Mouse (Mus musculus) lung, embryonic 14.5 days (tissue): ENCODE measurements around the gene Kdm5a. TPM values are rescaled to one million over a fixed set of nuclear protein-coding genes. Genes with fewer than 3 reads are reported as not detected.

Source experiments
- ATAC-seq: fragments of 200-750 bp; cut with Nextera tagmentation; 2 replicates; pipeline ENCODE4 v1.8.0; 2017; ENCODE audit warnings: mild to moderate bottlenecking, moderate TSS enrichment, moderate library complexity; ENCODE audit not compliant: insufficient read depth
- DNase-seq: peaks from one replicate; pipeline ENCODE4 v3.0.0-alpha.2; 2015
- H3K27ac ChIP-seq: fragments of 300-500 bp; sonication (generic); 2 replicates; pipeline ENCODE4 v1.5.1; 2014; ENCODE audit warnings: low read depth, mild to moderate bottlenecking, moderate library complexity
- H3K27me3 ChIP-seq: fragments of 300-500 bp; sonication (generic); 2 replicates; pipeline ENCODE4 v1.6.1; 2014; ENCODE audit warnings: low read length, control low read depth; ENCODE audit not compliant: insufficient read depth
- H3K36me3 ChIP-seq: fragments of 300-500 bp; sonication (generic); 2 replicates; pipeline ENCODE4 v1.6.1; 2014; ENCODE audit warnings: control low read depth; ENCODE audit not compliant: insufficient read depth
- H3K4me1 ChIP-seq: fragments of 300-500 bp; sonication (generic); 2 replicates; pipeline ENCODE4 v1.6.1; 2014; ENCODE audit warnings: antibody characterized with exemption, control low read depth; ENCODE audit not compliant: insufficient read depth
- H3K4me2 ChIP-seq: fragments of 300-500 bp; sonication (generic); 2 replicates; pipeline ENCODE4 v1.6.1; 2014; ENCODE audit warnings: mild to moderate bottlenecking
- H3K4me3 ChIP-seq: fragments of 300-500 bp; sonication (generic); 2 replicates; pipeline ENCODE4 v1.5.1; 2014; ENCODE audit warnings: low read depth, low read length
- H3K9ac ChIP-seq: fragments of 300-500 bp; sonication (generic); 2 replicates; pipeline ENCODE4 v1.6.1; 2014
- H3K9me3 ChIP-seq: fragments of 300-500 bp; sonication (generic); 2 replicates; pipeline ENCODE4 v1.6.1; 2016; ENCODE audit warnings: low read depth, low read length, control low read depth
- CTCF ChIP-seq: IDR thresholded peaks from 2 replicates; pipeline ENCODE4 v1.5.1; 2016; ENCODE audit warnings: antibody characterized with exemption, low read depth
- WGBS: fragments of 180-500 bp; shearing (Covaris S2); extraction: QIAGEN DNeasy Blood & Tissue Kit; methylation state at CpG from one replicate; pipeline ENCODE4 v1.1.7; 2014; 5-methylcytosine and 5-hydroxymethylcytosine counted together
- polyA plus RNA-seq: library from polyadenylated mRNA; unstranded; fragments of >200 nt; fragmentation: Nextera tagmentation; extraction: Ambion mirVana; gene quantifications from 2 replicates; pipeline ENCODE4 v1.2.1, GENCODE M21; 2014

Kdm5a gene
- polyA plus RNA-seq, 1 experiment from 2014 or later = 46.3 TPM

DNA sequence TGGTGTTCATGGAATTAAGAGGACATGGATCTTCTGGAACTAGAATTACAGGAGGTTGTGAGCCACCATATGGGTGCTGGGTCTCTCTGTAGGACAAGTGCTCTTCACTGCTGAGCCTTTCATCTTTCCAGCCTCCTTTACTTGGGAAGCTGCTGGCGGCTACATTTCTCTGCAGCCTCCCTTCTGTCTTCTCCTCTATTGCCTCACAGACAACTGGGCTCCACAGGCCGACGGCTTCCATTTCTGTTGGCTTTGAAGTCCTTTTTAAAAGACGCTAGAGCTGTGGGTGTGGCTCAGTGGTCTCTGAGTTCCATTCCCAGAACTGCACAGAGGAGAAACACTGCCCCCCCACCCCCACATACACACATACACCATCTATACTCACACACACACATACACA, 101.5 kb downstream of the Kdm5a start:
- Histone ChIP-seq H3K9ac (no peak overlapping the region), H3K36me3 (no peaks in the 10 kb centered on the region), H3K4me2 (no peak overlapping the region), H3K4me3 (no peak overlapping the region), H3K4me1 (peaks cover 8% of the 10 kb centered on the region; the same call in 1 of the 2 replicates), H3K27me3 (peaks cover 38% of the 10 kb centered on the region), H3K27ac (no peak overlapping the region), H3K9me3 (no peaks in the 10 kb centered on the region)
- 41% methylated on average over 4 of the region's 4 CpGs for WGBS
- TF ChIP-seq CTCF = no peak
- no peak for ATAC-seq
- no peak for DNase-seq

DNA sequence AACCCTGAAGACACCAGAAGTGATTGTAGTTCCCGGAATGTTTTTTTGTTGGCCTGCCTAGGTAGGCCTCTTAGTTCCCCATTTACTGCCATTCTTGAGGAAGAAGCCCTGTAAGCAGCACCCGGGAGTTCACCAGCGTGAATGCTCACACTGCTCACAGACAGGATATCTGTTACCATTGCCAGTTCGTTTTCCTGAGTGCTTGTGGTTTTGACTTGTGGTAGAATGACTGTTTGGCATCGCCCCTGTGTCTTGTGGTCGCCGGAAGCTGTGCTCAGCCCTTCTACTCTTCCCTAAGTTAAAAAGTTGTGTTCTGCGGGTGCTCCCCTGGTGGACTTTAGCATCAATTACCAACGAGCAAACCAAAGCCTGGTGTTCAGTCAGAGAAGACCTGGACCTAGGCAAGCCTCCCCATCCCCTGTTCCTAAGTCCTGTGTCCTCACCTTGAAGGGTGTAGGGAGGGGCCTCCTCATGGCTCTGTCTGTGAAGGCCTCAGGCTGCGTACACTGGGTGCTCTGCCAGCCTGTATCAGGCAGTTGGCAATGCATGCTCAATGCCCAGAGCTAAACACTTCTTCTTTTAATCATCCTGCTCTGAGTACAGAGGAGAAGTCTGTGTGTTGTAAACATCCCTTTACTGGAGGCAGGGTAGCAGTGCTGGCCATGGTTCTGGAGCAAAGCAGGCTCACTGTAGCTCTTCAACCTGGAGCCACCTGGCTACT, 102.8 kb downstream of the Kdm5a start:
- ATAC-seq = no peak
- WGBS = 80% methylated on average over 10 of the region's 10 CpGs

DNA sequence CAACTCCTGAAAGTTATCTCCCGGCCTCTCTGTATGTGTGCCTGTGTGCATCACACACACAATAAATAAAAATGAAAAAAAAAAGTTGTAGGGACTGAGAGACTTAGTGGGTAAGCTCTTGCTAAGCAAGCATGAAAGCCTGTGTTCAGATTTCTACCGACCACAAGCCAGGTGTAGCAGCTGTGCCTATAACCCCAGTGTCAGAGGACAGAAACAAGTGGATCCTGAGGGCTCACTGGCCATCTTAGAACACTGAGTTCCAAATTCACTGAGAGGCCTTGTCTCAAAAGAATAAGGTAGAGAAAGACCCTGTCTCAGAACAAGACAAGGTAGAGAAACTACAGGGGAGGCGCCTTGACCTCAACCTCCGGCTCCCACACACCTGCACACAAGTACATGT, 104.3 kb downstream of the Kdm5a start:
- no peak for DNase-seq
- H3K4me3 ChIP-seq = no peak overlapping the region
- TF ChIP-seq CTCF = no peak
- WGBS = 86% methylated on average over 4 of the region's 4 CpGs
- no peak overlapping the region for H3K4me2 ChIP-seq
- peaks cover 8% of the 10 kb centered on the region; the same call in 1 of the 2 replicates for H3K4me1 ChIP-seq
- no peak for ATAC-seq
- no peaks in the 10 kb centered on the region for H3K9me3 ChIP-seq
- H3K9ac ChIP-seq = no peak overlapping the region
- H3K36me3 ChIP-seq = no peaks in the 10 kb centered on the region
- no peak overlapping the region for H3K27ac ChIP-seq
- H3K27me3 ChIP-seq = peaks cover 17% of the 10 kb centered on the region; the same call in 1 of the 2 replicates

More for the DNA sequence above, 102.8 kb downstream of the Kdm5a start:
- Histone ChIP-seq H3K9me3 (no peaks in the 10 kb centered on the region), H3K4me1 (peaks cover 8% of the 10 kb centered on the region; the same call in 1 of the 2 replicates), H3K4me2 (no peak overlapping the region), H3K36me3 (no peaks in the 10 kb centered on the region), H3K27me3 (peaks cover 30% of the 10 kb centered on the region), H3K4me3 (no peak overlapping the region), H3K27ac (no peak overlapping the region), H3K9ac (no peak overlapping the region)
- no peak for TF ChIP-seq CTCF
- no peak for DNase-seq

DNA sequence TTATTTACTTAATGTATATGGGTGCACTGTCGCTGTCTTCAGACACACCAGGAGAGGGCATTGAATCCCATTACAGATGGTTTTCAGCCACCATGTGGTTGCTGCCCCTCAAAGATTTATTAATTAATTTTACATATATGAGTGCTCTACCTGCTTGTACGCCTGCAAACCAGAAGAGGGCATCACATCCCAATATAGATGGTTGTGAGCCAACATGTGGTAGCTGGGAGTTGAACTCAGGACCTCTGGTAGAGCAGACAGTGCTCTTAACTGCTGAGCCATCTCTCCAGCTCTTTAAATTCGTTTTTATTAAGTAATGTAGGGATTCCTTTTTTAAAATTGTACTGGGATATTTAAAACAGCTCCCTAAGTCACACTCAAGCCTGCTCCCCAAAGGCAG, 105.3 kb downstream of the Kdm5a start:
- Histone ChIP-seq H3K27me3 (peaks cover 8% of the 10 kb centered on the region; the same call in 1 of the 2 replicates), H3K9ac (no peak overlapping the region), H3K4me1 (0 out of 2 replicates have a peak, but pooled peaks cover under 1% of the 10 kb centered on the region), H3K36me3 (no peaks in the 10 kb centered on the region), H3K27ac (no peak overlapping the region), H3K4me3 (no peak overlapping the region), H3K4me2 (no peak overlapping the region), H3K9me3 (no peaks in the 10 kb centered on the region)
- 67% methylated on average over 3 of the region's 3 CpGs for WGBS
- TF ChIP-seq CTCF = peak; percentile 26; the same call in 1 of the 2 replicates
- DNase-seq (no peak), ATAC-seq (no peak)

DNA sequence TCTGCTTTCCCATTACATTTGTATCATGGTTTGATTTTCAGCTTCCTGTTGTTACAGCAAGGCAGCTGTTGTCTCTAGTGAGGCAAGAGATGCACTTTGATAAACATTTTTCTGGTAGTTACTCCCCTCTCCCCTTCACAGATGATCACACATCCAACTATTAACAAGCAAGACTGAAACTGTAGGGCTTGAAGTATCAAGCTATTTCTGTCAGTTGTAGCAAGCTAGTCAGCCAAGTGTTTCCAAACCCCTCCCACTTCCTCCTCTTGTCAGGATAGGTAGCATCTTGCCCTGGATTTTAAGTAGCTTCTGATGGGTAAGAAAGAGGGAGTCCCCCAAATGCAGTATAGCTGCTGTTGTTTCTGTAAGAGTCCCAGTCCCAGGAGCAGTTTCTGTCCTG, 105.8 kb downstream of the Kdm5a start:
- TF ChIP-seq CTCF = no peak
- Histone ChIP-seq H3K27ac (no peak overlapping the region), H3K4me1 (no peaks in the 10 kb centered on the region), H3K4me2 (no peak overlapping the region), H3K9me3 (no peaks in the 10 kb centered on the region), H3K4me3 (no peak overlapping the region), H3K36me3 (no peaks in the 10 kb centered on the region), H3K9ac (no peak overlapping the region), H3K27me3 (peaks cover 4% of the 10 kb centered on the region; the same call in 1 of the 2 replicates)
- ATAC-seq (no peak), DNase-seq (no peak)

DNA sequence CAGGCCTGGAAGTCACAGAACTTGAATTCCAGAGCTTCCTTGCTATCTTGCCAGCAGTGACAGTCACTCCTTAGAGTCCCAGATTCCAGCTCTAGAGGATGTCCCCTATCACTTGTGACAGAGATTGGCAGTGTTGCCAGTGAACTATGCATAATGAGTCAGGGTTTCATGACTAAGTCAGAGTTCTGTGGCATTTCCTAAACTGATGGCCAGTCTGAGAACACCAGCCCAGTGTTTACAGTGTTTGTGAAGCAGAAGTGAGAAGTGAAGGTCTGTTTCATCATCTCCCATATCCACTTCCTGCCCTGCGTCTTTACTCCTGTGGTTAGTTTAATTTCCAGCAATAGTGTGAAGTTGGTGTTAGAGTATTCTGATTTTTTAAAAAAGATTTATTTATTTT, 106.7 kb downstream of the Kdm5a start:
- Histone ChIP-seq H3K4me1 (no peaks in the 10 kb centered on the region), H3K27ac (no peak overlapping the region), H3K4me3 (no peak overlapping the region), H3K4me2 (no peak overlapping the region), H3K36me3 (no peaks in the 10 kb centered on the region), H3K9ac (no peak overlapping the region), H3K9me3 (no peaks in the 10 kb centered on the region), H3K27me3 (no peaks in the 10 kb centered on the region)
- no peak for DNase-seq
- WGBS = 41% methylated on average over 1 of the region's 1 CpGs
- no peak for TF ChIP-seq CTCF
- ATAC-seq = no peak

DNA sequence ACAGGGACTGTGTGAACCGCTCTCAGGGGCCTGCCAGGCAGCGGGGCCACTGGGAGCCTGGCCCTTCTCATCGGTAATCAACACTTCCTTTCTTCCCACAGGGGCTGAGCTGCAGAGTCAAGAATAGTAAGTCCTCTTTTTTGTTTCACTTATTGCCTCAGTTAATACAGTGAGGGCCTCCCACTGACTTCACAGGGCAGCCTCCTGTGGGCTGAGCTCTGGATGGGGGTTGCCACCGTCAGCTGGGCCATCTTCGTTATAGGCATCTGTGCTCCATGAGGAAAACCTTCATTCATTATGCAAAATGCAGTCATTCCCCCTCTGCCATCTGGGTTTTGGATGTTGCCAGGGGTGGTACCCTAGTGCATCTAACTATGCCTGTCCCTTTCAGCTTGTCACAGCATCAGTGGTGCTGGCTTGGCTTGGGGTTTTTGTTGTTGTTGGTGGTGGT, 108.1 kb downstream of the Kdm5a start:
- no peak for DNase-seq
- WGBS = 26% methylated on average over 5 of the region's 5 CpGs
- H3K9ac ChIP-seq = no peak overlapping the region
- H3K4me3 ChIP-seq = no peak overlapping the region
- TF ChIP-seq CTCF = no peak
- no peak overlapping the region for H3K4me2 ChIP-seq
- no peaks in the 10 kb centered on the region for H3K36me3 ChIP-seq
- H3K27ac ChIP-seq = no peak overlapping the region
- no peaks in the 10 kb centered on the region for H3K4me1 ChIP-seq
- no peak for ATAC-seq
- H3K27me3 ChIP-seq = no peaks in the 10 kb centered on the region
- no peaks in the 10 kb centered on the region for H3K9me3 ChIP-seq
